Mouse (Mus musculus) kidney, postnatal 4 days (tissue): ENCODE results near the gene Zfyve27.
A peak's percentile ranks its signal among the peaks of the same experiment; 100 is the strongest.

ENCODE experiments used
- DNase-seq, 2 experiments: peaks; one replicate each; pipeline ENCODE4 v3.0.0; 2021; ENCODE audit warnings: mixed read lengths in 2 of 2

Gene Zfyve27

DNA sequence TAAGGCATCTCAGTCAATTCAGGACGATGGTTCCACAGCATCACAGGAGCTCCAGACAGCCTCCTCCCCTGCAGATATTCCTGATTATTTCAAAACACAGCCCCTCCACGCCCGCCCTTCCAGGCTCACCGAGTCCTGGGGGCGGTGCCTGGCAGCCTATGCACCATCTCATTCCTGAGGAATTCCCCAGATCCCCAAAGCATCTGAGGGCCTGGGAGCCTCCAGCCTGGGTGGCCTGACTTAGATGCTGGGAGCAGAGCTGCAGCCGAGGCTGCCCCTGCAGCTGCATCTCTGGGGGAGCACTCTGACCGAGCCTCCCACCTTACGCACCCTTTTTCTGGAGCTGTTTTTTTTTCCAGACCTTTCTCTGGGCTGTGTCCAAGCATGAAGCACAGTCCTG, 77.1 kb downstream of the Zfyve27 start:
- DNase-seq, result peak in 1 of 2 experiments; percentile 10

DNA sequence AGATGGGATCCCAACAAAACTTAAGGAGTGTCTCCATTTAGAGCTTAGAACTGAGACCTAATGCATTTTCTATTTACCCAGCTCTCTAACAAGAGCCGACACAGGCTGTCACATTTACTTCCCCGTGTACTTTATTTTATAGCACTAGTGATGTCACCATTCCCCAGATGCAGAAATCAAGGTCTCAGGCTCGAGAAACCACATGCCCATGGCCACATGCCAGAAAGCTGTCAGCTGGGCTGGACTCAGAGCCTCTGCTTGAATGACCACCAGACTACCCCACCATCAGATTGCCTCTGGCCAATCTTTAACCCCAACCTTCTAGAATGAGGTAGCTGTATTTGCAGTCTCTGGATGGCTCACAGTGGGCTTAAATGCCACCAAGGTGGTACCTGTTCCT, 79.7 kb downstream of the Zfyve27 start:
- no peak for DNase-seq
